Mouse (Mus musculus): Measurements from ENCODE around the gene Spsb2.
A peak's percentile ranks its signal among the peaks of the same experiment; 100 is the strongest.

Spsb2 gene

DNA sequence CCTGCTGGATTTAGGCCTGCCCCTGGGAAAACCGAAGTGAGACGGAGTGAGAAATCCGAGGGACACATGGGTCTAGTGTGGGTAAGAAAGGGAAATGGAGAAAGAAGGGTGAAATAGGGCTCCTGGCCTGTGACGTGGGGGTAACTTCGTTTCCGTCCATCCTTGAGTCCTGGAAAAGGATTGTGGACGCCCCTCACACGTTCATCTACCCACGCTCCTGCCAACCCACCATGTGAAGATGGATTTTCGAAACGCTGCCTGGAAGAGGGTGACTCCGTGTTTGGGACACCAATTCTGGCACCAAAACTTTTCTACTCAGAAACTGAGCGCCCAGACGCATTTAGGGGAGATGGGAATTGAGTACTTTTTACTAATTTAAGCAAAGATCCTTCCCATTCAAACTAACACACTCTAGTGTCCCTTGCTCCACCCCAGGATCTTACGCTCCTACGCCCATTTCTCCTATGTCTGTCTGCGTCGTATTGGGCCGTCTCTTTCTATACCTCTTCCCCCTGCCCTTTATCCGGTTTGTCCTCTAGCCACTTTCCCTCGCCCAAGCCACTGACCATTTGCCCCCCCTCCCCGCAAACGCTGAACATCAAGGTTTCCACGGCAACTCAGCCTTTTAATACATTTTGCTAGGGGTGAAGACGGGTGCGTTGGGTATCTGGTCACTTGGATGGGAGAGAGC lies 49.5 kb downstream of the Spsb2 start:
- no peak for DNase-seq (ENCODE audit: low spot score)

DNA sequence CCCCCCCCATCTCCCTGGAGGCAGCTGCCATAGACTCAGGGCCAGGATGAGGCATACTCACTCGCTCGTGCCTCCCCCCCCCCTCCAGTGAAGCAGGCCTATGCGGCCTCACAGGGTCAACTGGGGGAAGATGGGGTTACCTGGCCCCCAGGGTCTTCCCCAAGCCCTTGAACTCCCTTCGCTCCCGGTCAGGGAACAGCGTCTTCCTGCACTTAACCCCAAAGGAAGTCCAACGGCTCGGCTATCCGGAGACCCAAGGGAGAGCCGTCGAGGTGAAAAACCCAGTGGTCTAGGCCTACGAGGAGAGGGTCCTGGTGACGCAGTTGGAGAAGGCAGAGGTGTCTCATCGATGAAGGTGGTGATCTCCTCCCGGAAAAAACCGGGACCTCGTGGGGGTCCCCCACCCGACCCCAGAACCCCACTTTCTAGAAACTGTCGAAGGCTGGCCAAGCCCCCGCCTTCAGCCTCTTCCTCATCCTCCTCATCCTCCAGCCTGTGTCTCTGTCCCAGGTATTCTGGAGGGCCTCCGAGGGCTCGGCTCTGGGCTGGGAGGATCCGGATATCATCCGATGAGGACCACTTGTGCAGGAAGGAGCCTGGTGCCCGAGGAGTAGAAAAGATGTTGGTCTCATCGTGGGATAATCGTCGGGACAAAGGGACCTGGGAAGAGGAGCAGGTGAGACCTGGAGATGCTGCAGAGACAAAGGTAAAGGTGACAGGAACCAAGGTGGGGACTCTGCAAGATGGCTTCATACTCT lies 50.3 kb downstream of the Spsb2 start:
- no peak for DNase-seq (ENCODE audit: low spot score)

- peak; percentile 94 for DNase-seq (ENCODE audit: low spot score)
Measured at GRCm38 (mm10) chr6:124859725-124860124, 51.3 kb downstream of the Spsb2 start.
